Mouse (Mus musculus) adrenal gland, postnatal 4 days (tissue): ENCODE measurements around the gene Ggnbp2. TPM values are rescaled to one million over a fixed set of nuclear protein-coding genes. Genes with fewer than 3 reads are reported as not detected.
"Not testable (repeated sequence)": the region's sequence is repeated elsewhere in the genome, so short reads cannot be mapped to it uniquely, and the experiment has no call there.

Experiments
- DNase-seq, 2 experiments: peaks; one replicate each; pipeline ENCODE4 v3.0.0; 2021 to 2022; ENCODE audit warnings: low spot score in 2 of 2, mixed read lengths in 2 of 2
- total RNA-seq, 2 experiments: library from RNA; stranded (reverse); gene quantifications; 2 replicates each; pipeline ENCODE4 v1.2.3; 2021

Ggnbp2 gene
- total RNA-seq, 2 experiments from 2014 or later, result 99.1 to 100 TPM

DNA sequence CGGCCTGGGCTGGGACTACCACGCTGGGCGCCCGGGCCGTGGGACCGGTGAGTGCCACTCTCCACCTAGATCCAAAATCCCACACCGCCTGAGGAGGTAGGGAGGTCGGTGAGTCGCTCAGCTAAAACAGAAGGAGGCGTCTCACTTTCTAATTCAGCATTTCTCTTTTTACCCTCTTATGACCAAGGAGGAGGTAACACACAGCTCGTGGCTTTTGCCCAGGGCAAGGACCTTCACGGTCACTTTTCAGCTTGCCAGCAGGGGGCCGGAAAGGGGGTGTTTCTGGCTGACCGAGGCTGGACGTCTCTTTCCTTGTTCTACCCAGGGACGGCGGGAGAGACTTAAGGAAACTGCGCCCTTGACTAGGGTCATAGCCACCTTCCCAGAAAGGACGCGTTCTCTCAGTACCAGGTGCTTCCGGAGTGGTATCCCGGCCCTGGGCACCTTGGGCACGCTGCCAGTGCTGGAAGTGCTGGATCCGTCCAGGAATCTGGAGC is 9.9 kb upstream of the Ggnbp2 start:
- peak; percentile 22 to 33 for DNase-seq

- peak; percentile 47 to 54 for DNase-seq
These were observed 9.3 kb upstream of the Ggnbp2 start, which contains the start of the genes Myo19 and Pigw for GRCm38 (mm10) chr11:84879772-84880464. TSS of gene Myo19 (plus strand) at chr11:84880148. TSS of gene Pigw (minus strand) at chr11:84880285.

DNA sequence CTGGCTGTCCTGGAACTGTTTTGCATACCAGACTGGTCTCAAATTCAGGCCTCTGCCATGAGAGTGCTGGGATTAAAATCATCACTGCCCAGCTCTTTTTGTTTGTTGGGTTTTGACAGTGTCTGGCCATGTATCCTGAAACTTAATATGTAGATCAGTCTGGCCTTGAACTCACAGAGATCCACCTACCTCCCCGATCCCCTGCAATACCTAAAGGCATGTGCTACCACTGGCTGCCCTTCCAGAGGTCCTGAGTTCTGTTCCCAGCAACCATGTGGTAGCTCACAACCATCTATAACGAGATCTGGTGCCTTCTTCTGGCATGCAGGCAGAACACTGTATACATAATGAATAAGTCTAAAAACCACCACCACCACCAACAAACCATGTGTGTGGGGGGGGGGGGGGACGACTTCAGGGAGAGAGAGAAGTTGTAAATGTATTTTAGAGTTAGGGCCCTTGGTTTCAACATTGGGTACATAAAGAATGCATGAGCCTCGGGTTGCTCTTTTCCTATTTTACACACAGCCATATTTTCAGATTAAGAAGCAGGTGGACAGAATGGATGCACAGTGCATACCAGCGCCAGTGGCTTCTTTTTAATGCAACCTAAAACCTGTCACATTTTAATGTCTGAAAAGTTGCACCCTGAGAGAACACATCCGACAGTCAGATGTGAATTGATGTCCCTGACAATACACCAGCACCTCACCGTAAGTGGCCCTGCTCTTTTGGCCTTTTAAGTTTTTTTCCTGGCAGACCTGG is 8.6 kb upstream of the Ggnbp2 start:
- no peak for DNase-seq

DNA sequence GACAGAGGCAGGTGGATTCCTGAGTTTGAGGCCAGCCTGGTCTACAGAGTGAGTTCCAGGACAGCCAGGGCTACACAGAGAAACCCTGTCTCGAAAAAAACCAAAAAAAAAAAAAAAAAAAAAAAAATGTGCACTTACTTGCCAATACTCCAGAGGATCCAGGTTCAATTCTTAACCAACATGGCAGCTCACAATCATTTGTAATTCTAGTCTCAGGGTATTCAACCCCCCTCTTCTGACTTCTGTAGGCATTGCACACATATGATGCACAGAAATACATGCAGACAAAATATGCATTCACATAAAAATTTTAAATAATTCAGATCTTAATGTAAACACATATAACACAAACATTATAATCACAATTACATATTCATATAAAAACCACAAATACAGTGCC is 5.4 kb upstream of the Ggnbp2 start:
- DNase-seq, result not testable (repeated sequence)

DNA sequence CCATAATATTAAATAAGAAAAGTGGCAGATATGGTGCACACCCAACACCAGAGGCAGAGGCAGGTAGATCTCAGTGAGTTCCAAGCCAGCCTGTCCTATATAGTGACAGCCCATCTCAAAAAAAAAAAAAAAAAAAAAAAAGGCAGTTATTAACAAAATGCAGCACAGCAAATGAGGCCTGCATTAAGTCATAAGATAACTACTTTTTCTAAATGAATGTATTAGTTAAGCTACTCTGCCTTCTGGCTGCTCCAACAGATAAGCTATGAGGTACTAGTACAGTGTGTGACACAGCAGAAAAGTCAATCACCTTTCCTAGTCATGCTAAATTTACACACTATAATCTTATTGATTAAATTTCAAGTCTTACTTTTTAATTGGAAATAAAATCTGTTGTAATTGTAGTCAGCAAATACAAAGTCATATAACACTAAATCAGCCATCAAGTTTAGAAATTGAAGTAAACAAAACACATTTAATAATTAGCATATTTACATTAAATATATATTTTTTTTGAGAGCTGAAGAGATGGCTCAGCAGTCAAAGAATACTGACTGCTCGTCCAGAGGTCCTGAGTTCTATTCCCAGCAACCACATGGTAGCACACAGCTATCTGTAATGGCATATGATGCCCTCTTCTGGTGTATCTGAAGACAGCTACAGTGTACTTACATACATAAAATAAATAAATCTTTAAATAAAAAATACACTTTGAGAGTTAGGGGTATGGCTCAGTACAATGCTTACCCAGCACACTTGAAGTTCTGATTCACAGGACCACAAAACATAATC is 2.6 kb upstream of the Ggnbp2 start:
- no peak for DNase-seq

- no peak for DNase-seq
These were observed 992 bp upstream of the Ggnbp2 start for GRCm38 (mm10) chr11:84871548-84872069.

- no peak for DNase-seq
These were observed 429 bp upstream of the Ggnbp2 start for GRCm38 (mm10) chr11:84871046-84871445.

DNA sequence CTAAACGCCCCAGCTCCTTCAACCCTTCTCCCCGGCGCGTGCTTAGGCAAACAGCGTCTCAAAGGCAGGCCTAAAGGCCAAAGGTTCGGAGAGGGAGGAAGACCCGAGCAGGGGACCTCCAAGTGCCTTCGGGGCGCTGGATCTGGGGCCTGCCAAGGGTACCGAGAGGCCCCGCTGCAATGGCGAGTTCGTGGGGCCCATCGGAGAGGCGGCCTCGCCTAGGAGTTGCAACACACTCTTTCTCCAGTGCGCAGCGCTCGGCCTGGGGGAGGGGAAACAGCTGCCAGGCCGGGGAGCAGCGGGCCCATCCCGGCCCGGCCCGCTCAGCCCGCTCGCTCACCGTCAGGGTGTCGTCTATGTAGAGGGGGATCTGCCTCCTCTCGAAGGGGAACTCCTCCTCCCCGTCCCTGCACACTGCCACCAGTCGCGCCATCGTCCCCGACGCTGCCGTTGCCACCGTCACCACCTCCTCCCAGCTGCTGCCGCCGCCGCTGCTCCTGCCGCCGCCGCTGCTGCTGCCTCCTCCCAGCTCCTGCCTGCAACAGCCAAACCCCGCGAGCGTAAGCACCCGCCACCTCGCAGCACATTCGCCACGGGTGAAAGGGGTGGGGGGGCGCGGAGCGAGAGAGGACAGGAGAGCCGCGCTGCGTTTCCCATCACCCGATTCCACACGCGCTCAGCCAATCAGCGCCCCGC is 932 bp downstream of the Ggnbp2 start:
- peak; percentile 93 to 96 for DNase-seq

DNA sequence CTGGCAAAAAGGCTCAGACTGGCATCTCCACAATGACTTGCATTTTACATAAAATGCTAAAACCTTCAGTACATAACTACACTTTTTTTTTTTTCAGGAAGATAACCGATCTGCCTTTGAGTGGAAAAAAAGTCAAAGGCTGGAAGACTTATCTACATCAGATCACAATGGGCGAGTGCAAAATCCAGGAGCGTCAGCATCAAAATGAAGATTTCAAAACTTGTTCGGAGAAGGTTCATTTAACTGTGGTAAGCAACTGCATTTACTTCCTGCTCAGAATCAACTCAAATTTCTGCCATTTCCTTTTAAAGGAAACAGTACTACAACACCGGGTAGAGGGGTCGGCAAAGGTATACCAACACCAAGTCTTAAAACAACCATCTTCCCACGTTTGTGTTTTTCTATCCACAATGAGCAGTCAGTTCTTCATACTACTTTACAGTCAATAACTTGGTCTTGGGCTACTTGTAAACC is 1.8 kb downstream of the Ggnbp2 start:
- no peak for DNase-seq

DNA sequence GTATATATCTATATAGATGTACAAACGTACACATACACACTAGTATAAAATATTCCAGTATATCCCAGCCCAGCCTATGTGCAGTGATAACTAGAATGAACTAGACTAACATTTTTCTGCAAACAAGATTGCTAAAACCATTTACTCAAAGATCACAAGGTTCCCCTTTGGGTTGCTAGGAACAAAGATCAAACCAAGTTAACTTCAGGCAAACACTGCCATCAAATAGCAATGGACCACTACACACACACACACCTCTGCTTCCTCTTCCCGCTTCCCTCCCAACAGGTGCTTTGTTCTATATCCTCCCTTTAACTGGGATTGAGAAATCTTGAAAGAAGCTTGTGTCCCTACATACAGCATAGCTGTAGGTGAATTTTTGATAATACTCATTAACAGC is 3.0 kb downstream of the Ggnbp2 start:
- no peak for DNase-seq

DNA sequence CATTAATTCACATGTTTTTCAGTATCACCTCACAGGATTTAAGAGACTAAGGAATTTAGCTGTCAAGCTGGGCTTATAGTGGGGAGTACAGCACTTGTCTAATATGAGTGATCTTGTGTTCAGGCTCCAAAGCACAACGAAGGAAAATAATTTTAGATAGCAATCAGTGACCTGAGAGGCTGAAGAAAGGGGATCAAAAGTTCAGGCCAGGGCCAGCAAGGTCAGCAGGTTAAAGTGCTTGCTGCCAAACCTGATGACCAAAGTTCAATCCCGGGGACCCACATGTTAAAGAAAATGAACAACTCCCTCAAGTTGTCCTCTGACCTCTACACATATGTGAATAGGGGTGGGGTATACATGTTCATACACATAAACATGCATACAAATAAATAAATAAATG is 5.3 kb downstream of the Ggnbp2 start:
- DNase-seq, result no peak

DNA sequence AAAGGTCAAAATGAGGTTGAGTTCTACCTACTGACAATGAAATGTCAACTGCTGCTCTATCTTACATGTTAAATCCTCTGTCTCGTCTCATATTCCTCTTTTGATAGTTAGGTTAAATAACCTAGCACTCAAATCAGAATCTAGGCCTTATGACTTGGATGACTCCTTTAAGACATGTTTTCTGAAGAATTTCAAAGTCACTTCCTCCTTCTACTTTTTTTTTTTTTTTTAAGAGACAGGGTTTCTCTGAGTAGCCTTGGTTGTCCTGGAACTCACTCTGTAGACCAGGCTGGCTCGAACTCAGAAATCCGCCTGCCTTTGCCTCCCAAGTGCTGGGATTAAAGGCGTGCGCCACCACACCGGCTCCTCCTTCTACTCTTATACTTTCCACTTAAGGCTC is 15.3 kb downstream of the Ggnbp2 start:
- DNase-seq, result no peak

DNA sequence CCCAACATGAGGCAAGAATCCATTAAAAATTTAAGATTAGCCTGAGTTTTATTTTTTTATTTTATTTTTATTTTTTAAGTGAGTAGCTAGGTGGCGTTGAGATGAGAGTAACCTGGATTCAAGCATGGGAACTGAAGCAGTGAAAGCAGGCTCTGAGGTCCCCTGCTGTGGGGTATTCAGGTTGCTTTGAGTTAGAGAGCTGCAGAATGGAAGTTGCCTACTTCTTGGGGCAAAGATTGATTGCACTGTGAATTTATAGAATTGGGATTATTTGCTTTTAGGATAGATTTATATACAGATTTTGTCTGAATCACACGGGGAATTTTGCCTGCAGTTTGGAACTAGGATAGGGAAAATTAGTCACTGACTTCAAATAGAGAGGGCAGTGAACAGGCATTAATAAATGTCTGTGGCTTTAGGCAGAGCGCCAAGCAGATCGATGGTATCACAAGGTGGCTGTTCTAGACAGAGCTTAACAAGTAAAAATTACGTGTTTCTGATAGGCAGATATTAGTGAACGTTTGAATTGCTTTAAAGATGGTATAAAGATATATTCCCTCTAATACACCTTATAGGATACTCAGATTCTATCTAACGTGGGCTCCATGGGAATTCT is 23.0 kb downstream of the Ggnbp2 start:
- DNase-seq, result no peak

DNA sequence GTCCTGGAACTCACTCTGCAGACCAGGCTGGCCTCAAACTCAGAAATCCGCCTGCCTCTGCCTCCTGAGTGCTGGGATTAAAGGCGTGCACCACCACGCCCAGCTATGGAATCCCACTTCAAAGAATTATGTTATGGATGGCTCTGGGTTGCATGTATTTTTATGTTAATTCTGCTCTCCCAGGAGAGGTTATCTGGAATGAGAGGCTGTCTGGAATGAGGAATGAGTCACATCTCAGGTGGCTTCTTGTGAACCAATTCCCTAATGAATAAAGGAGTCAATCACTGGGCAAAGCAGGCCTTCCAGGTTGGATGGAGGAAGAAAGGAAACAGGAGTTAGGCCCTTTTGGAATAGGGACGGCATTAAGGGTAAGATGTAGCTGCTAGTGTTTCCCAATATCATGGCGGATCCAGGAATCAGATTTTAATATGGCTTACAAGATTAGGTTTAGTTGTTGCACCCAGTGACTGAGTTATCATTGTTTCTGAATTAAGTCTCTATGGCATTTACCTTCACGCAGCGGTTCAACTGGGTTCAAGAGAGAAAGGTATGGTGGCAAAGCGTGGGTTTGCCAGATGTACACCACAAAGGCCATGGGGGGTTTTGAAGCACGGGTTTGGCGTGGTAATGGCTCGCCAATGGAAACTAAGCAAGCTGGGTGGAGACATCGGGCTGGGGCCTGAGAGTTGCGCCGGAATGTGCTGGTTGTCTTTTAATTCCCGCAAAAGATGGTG is 23.7 kb downstream of the Ggnbp2 start:
- no peak for DNase-seq

DNA sequence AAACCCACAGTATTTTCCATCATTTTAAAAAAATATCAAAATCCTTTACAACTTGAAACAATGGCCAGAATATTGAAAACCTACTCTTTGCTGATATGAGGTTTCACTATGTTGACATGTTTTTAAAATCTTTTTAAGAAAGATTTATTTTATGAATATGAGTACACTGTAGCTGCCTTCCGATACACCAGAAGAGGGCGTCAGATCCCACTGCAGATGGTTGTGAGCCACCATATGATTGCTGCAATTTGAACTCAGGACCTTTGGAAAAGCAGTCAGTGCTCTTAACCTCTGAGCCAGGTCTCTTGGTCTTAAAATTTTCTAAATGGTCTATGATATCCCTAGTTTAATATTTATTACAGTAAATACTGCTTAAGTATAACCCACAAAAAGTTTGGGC is 31.3 kb downstream of the Ggnbp2 start:
- no peak for DNase-seq

DNA sequence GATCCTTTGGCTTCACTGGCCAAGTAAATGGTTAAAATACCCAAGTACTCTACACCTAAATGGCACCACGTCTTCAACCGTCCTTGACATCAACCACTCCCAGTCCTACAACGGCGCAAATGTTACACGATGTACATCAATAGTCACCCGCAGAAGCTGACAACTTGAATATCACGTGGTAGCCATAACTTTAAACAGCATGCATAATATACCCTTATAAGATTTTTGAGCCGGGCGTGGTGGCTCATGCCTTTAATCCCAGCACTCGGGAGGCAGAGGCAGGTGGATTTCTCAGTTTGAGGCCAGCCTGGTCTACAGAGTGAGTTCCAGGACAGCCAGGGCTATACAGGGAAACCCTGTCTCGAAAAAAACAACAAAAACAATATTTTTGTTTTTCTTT is 41.1 kb downstream of the Ggnbp2 start:
- not testable (repeated sequence) for DNase-seq

GRCm38 (mm10) chr11:84828516-84829399 is 41.9 kb downstream of the Ggnbp2 start, which contains the start of gene Dhrs11:
TSS of gene Dhrs11 (minus strand) at chr11:84828994.
- DNase-seq, result peak; percentile 89 to 95

GRCm38 (mm10) chr11:84827901-84828503 is 42.6 kb downstream of the Ggnbp2 start:
- no peak for DNase-seq
